18 mouse cellular contexts compared by ENCODE assay signal in the genomic region with DNA sequence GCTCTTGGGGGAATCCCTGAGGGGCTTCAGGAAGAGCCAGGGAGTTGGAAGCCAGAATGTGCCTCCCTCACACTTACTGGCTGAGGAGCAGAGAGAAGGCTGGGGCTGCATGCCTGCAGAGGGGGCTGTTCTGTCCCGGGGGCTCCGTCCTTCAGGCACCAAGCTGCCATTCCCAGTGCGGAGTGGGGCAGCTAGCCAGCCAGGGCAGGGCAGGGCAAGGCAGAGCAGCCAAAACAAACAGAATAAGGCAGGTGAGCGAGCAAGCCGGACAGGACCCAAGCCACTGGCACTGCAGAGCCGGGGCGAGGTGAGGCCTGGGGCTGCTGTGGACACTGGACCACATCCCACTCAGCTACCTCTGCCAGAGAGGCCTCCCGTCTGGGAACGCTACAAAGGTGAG. TPM values are rescaled to one million over a fixed set of nuclear protein-coding genes. Genes with fewer than 3 reads are reported as not detected.
DNase-seq lines count a peak whose midpoint lies in the region; ATAC-seq and TF ChIP-seq lines count a peak whose summit lies in the region.
"Had no signal": no experiment of that assay in that cellular context is flagged by ENCODE, and none has a peak within 500 bp of the region (broad histone marks: within the 10 kb centered on the region; RNA-seq: fewer than 3 reads in every experiment).

No protein-coding gene starts in this region.

- peaks cover 3% of the 10 kb centered on the region for H3K4me1 ChIP-seq in embryonic facial prominence, embryonic 12.5 days
- H3K4me1 ChIP-seq in embryonic facial prominence, embryonic 10.5 days = peaks cover 23% of the 10 kb centered on the region
- H3K4me1 ChIP-seq in kidney, postnatal 0 days (replicated peaks; ENCODE audit: insufficient read depth, low read length) = no peaks in the 10 kb centered on the region
- peaks cover 18% of the 10 kb centered on the region for H3K4me1 ChIP-seq in embryonic facial prominence, embryonic 15.5 days
- H3K4me1 ChIP-seq: hindbrain, embryonic 15.5 days had no signal

- H3K36me3 ChIP-seq in embryonic facial prominence, embryonic 12.5 days = peaks cover 74% of the 10 kb centered on the region
- H3K36me3 ChIP-seq in embryonic facial prominence, embryonic 10.5 days (replicated peaks) = peaks cover 93% of the 10 kb centered on the region
- peaks cover 45% of the 10 kb centered on the region for H3K36me3 ChIP-seq in kidney, postnatal 0 days (ENCODE audit: insufficient read depth, low read length)
- peaks cover 72% of the 10 kb centered on the region for H3K36me3 ChIP-seq in embryonic facial prominence, embryonic 15.5 days

- WGBS in embryonic facial prominence, embryonic 12.5 days = 82% methylated on average over 9 of the region's 9 CpGs
- WGBS in embryonic facial prominence, embryonic 10.5 days = 88% methylated on average over 9 of the region's 9 CpGs
- 65% methylated on average over 9 of the region's 9 CpGs for WGBS in kidney, postnatal 0 days
- 65% methylated on average over 9 of the region's 9 CpGs for WGBS in embryonic facial prominence, embryonic 15.5 days

- no peak overlapping the region for H3K9ac ChIP-seq in embryonic facial prominence, embryonic 12.5 days
- 0 out of 2 replicates have a peak overlapping the region, but pooled peaks have one; percentile 13 for H3K9ac ChIP-seq in kidney, postnatal 0 days (ENCODE audit: low read depth, low read length)
- no peak overlapping the region for H3K9ac ChIP-seq in embryonic facial prominence, embryonic 15.5 days
- H3K9ac ChIP-seq: heart, embryonic 15.5 days; hindbrain, embryonic 15.5 days had no signal

- H3K27ac ChIP-seq in embryonic facial prominence, embryonic 12.5 days = 0 out of 2 replicates have a peak overlapping the region, but pooled peaks have one; percentile 13
- no peak overlapping the region for H3K27ac ChIP-seq in embryonic facial prominence, embryonic 10.5 days (replicated peaks)
- H3K27ac ChIP-seq in kidney, postnatal 0 days = no peak overlapping the region
- no peak overlapping the region; the same call in 1 of the 2 replicates for H3K27ac ChIP-seq in embryonic facial prominence, embryonic 15.5 days (replicated peaks)
- H3K27ac ChIP-seq: heart, embryonic 15.5 days; hindbrain, embryonic 15.5 days had no signal

- H3K4me3 ChIP-seq in embryonic facial prominence, embryonic 12.5 days = no peak overlapping the region
- H3K4me3 ChIP-seq in embryonic facial prominence, embryonic 10.5 days = no peak overlapping the region
- H3K4me3 ChIP-seq in kidney, postnatal 0 days (replicated peaks; ENCODE audit: low read depth, low read length) = no peak overlapping the region
- H3K4me3 ChIP-seq in embryonic facial prominence, embryonic 15.5 days (replicated peaks) = no peak overlapping the region
- H3K4me3 ChIP-seq: heart, embryonic 15.5 days; hindbrain, embryonic 15.5 days had no signal

- ATAC-seq in embryonic facial prominence, embryonic 12.5 days (ENCODE audit: insufficient number of reproducible peaks, insufficient read depth, low FRiP score, low TSS enrichment) = no peak
- ATAC-seq in kidney, postnatal 0 days (replicated peaks; ENCODE audit: low FRiP score, low read depth) = no peak
- ATAC-seq in embryonic facial prominence, embryonic 15.5 days (ENCODE audit: insufficient number of reproducible peaks, low FRiP score, low TSS enrichment, low read depth) = peak; percentile 30; the same call in 1 of the 2 replicates
- ATAC-seq: intestine, postnatal 0 days; midbrain, embryonic 16.5 days had no signal

- TF ChIP-seq CTCF in kidney, postnatal 0 days (IDR thresholded peaks at IDR 0.05; ENCODE audit: low read depth) = no peak

- no peaks in the 10 kb centered on the region for H3K9me3 ChIP-seq in embryonic facial prominence, embryonic 12.5 days
- H3K9me3 ChIP-seq in embryonic facial prominence, embryonic 10.5 days = no peaks in the 10 kb centered on the region
- H3K9me3 ChIP-seq in kidney, postnatal 0 days (replicated peaks; ENCODE audit: low read length) = no peaks in the 10 kb centered on the region
- H3K9me3 ChIP-seq in embryonic facial prominence, embryonic 15.5 days (replicated peaks) = no peaks in the 10 kb centered on the region
- H3K9me3 ChIP-seq: heart, embryonic 15.5 days; hindbrain, embryonic 15.5 days had no signal

- DNase-seq in embryonic facial prominence, embryonic 10.5 days (ENCODE audit: low spot score) = no peak
- DNase-seq in kidney, postnatal 0 days (ENCODE audit: low spot score) = no peak
- DNase-seq in kidney, adult 8-10 months = no peak
- DNase-seq in lung, postnatal 14 days = peak; percentile 49
- no peak for DNase-seq in MN1 (ENCODE audit: low spot score)
- no peak for DNase-seq in spleen, postnatal 36 days (ENCODE audit: low spot score in 2 of 2)
- DNase-seq: adrenal gland, postnatal 25 days; cerebellum, adult 9-10 months; gastrocnemius, postnatal 36 days; liver; right cerebral cortex, postnatal 14 days; thymus, adult 18-20 months had no signal

- no peak overlapping the region for H3K4me2 ChIP-seq in embryonic facial prominence, embryonic 12.5 days (replicated peaks)
- H3K4me2 ChIP-seq in kidney, postnatal 0 days (ENCODE audit: low read length) = no peak overlapping the region
- no peak overlapping the region for H3K4me2 ChIP-seq in embryonic facial prominence, embryonic 15.5 days (replicated peaks)
- H3K4me2 ChIP-seq: heart, embryonic 15.5 days; hindbrain, embryonic 15.5 days had no signal

- H3K27me3 ChIP-seq in embryonic facial prominence, embryonic 12.5 days = no peaks in the 10 kb centered on the region
- no peaks in the 10 kb centered on the region for H3K27me3 ChIP-seq in embryonic facial prominence, embryonic 10.5 days (replicated peaks; ENCODE audit: low read depth, poor library complexity, severe bottlenecking)
- H3K27me3 ChIP-seq in kidney, postnatal 0 days (ENCODE audit: insufficient read depth, low read length) = no peaks in the 10 kb centered on the region
- H3K27me3 ChIP-seq in embryonic facial prominence, embryonic 15.5 days = no peaks in the 10 kb centered on the region
- H3K27me3 ChIP-seq: heart, embryonic 15.5 days; hindbrain, embryonic 15.5 days had no signal

RNA-seq across cellular contexts. Expression of a gene that starts 6.9 kb away (rescaled TPM):
- polyA plus RNA-seq in embryonic facial prominence, embryonic 12.5 days (2016; fragmentation: Nextera tagmentation; extraction: Ambion mirVana) = 34.7 and 35.1 TPM in 2 replicates
- polyA plus RNA-seq in embryonic facial prominence, embryonic 10.5 days (2016; fragmentation: Nextera tagmentation; extraction: Ambion mirVana) = 24.4 and 25.6 TPM in 2 replicates
- 18.2 and 19.3 TPM in 2 replicates for polyA plus RNA-seq in kidney, postnatal 0 days (2015; fragmentation: Nextera tagmentation; extraction: Ambion mirVana)
- polyA plus RNA-seq in embryonic facial prominence, embryonic 15.5 days (2015; fragmentation: Nextera tagmentation; extraction: Ambion mirVana) = 35.1 and 38.8 TPM in 2 replicates

RNA-seq across cellular contexts. Expression of a gene that starts 33.9 kb away (rescaled TPM):
- 45.8 and 49.1 TPM in 2 replicates for polyA plus RNA-seq in embryonic facial prominence, embryonic 12.5 days (2016; fragmentation: Nextera tagmentation; extraction: Ambion mirVana)
- 34.2 and 36.3 TPM in 2 replicates for polyA plus RNA-seq in embryonic facial prominence, embryonic 10.5 days (2016; fragmentation: Nextera tagmentation; extraction: Ambion mirVana)
- polyA plus RNA-seq in kidney, postnatal 0 days (2015; fragmentation: Nextera tagmentation; extraction: Ambion mirVana) = 20.2 and 20.6 TPM in 2 replicates
- 38.6 and 40.1 TPM in 2 replicates for polyA plus RNA-seq in embryonic facial prominence, embryonic 15.5 days (2015; fragmentation: Nextera tagmentation; extraction: Ambion mirVana)

RNA-seq across cellular contexts. Expression of a gene that starts 38.5 kb away (rescaled TPM):
- 233 and 238 TPM in 2 replicates for polyA plus RNA-seq in embryonic facial prominence, embryonic 12.5 days (2016; fragmentation: Nextera tagmentation; extraction: Ambion mirVana)
- polyA plus RNA-seq in embryonic facial prominence, embryonic 10.5 days (2016; fragmentation: Nextera tagmentation; extraction: Ambion mirVana) = 253 and 263 TPM in 2 replicates
- polyA plus RNA-seq in kidney, postnatal 0 days (2015; fragmentation: Nextera tagmentation; extraction: Ambion mirVana) = 195 and 223 TPM in 2 replicates
- polyA plus RNA-seq in embryonic facial prominence, embryonic 15.5 days (2015; fragmentation: Nextera tagmentation; extraction: Ambion mirVana) = 166 and 171 TPM in 2 replicates

RNA-seq across cellular contexts. Expression of a gene that starts 46.5 kb away (rescaled TPM):
- 27.4 and 29.3 TPM in 2 replicates for polyA plus RNA-seq in embryonic facial prominence, embryonic 12.5 days (2016; fragmentation: Nextera tagmentation; extraction: Ambion mirVana)
- 20.2 and 20.9 TPM in 2 replicates for polyA plus RNA-seq in embryonic facial prominence, embryonic 10.5 days (2016; fragmentation: Nextera tagmentation; extraction: Ambion mirVana)
- polyA plus RNA-seq in kidney, postnatal 0 days (2015; fragmentation: Nextera tagmentation; extraction: Ambion mirVana) = 21.6 and 22.4 TPM in 2 replicates
- 32.3 and 34.2 TPM in 2 replicates for polyA plus RNA-seq in embryonic facial prominence, embryonic 15.5 days (2015; fragmentation: Nextera tagmentation; extraction: Ambion mirVana)

RNA-seq across cellular contexts. Expression of a gene that starts 52.6 kb away (rescaled TPM):
- 68.7 and 76.5 TPM in 2 replicates for polyA plus RNA-seq in embryonic facial prominence, embryonic 12.5 days (2016; fragmentation: Nextera tagmentation; extraction: Ambion mirVana)
- polyA plus RNA-seq in embryonic facial prominence, embryonic 10.5 days (2016; fragmentation: Nextera tagmentation; extraction: Ambion mirVana) = 43.9 and 50.6 TPM in 2 replicates
- polyA plus RNA-seq in kidney, postnatal 0 days (2015; fragmentation: Nextera tagmentation; extraction: Ambion mirVana) = 36.5 and 45.5 TPM in 2 replicates
- 54.3 and 56.3 TPM in 2 replicates for polyA plus RNA-seq in embryonic facial prominence, embryonic 15.5 days (2015; fragmentation: Nextera tagmentation; extraction: Ambion mirVana)
